Mouse (Mus musculus) layer of hippocampus, adult 11-12 months (tissue): ENCODE results near the gene Tyms.
A peak's percentile ranks its signal among the peaks of the same experiment; 100 is the strongest.
"Not testable (repeated sequence)": the region's sequence is repeated elsewhere in the genome, so short reads cannot be mapped to it uniquely, and the experiment has no call there.

ENCODE experiments used
- DNase-seq: peaks from one replicate; pipeline ENCODE4 v3.0.0; 2022; ENCODE audit warnings: low spot score

The Tyms gene

GRCm38 (mm10) chr5:30103340-30103739 is 29.9 kb upstream of the Tyms start:
- DNase-seq, result no peak

DNA sequence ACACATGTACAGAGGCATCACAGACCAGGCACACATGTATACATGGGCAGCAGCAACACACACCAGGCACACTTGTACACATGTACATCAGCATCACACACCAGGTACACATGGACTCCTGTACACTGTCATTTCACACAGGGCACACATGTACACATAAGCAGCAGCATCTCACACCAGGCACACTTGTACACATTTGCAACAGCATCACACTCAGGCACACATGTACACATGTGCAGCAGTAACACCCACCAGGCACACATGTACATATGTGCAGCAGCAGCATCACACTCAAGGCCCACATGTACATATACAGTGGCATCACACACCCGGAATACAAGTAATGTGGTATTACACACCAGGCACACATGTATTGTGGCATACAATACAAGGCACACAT is 24.8 kb upstream of the Tyms start:
- DNase-seq, result no peak

DNA sequence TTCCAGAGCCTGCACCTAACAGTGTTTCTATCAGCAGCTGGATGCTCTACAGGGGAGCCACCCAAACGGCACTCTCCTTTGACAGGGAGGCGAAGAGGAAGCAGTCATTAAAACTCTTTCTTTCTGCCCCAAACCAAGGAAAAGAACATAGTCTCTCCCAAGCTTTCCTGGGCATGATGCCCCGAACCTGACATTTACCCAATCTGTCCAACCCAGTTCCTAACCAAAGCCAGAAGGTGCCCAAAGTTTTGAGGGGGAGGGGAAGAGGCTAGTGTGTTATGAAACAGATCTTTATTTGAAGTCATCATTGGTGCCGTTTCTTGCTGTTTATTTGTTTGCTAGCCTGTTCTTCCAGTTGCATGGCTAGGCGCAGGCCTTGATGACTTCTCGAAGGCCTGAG is 22.3 kb upstream of the Tyms start:
- no peak for DNase-seq

DNA sequence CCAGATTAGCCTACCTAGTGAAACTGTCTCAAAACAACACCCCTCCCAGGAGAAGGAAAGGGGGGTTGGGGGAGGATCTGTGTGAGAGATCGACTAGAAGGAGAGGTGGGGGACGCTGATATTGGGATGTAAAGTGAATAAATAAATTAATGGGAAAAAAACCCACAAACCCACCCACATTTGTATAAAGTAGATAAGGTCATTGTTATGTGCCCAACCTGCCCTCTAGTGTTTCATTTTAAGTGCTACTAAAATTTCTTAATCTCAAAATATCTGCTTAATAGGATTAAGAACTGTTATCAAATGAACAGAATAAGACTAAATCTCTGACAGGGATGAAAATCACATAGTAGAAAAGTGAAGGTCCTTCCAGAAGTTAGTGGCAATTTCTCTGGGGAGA is 21.0 kb upstream of the Tyms start:
- DNase-seq, result no peak

DNA sequence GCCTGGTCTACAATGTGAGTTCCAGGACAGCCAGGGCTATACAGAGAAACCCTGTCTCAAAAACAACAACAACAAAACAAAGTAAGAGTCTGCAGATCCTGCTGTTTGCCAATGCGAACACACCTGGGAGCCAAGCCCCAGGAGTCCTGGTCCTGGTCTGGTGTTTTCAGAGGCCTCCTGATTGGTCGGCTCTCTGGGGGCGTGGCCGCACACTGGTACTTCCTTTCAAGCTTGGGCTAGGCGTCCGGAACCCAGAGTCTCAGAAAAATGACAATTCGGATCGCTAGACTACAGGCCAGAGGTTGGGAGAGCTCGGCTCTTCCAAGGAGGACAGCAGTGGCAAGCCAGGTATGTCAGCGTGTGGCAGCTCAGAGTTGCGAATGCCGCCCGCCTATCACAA is 19.3 kb upstream of the Tyms start:
- no peak for DNase-seq

- DNase-seq, result no peak
Measured at GRCm38 (mm10) chr5:30072377-30072776, 1.0 kb downstream of the Tyms start.

- no peak for DNase-seq
Measured at GRCm38 (mm10) chr5:30071677-30072076, 1.7 kb downstream of the Tyms start.

GRCm38 (mm10) chr5:30067726-30068125 is 5.7 kb downstream of the Tyms start:
- DNase-seq, result no peak

DNA sequence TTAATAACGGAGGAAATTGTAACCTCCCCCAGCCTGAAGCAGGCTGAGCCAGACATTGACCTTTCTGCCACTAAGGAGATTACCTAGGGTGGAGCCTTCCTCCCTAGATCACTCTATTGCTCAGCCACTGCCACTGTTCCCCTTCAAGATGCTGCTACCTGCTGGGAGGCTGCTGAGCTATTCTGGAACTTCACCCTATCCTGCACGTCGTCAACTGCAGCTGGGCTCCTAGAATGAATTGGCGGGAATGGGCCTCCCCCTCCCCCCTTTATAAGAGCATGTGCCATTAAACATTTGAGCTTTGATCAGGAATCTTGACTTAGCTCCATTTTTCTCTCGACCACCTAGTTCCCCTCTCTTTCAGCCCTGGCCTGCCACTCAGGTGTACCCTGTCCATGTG is 13.8 kb downstream of the Tyms start:
- DNase-seq, result not testable (repeated sequence)

- DNase-seq, result no peak
Measured at GRCm38 (mm10) chr5:30058216-30058731, 15.1 kb downstream of the Tyms start.

- not testable (repeated sequence) for DNase-seq
Measured at GRCm38 (mm10) chr5:30039841-30040240, 33.6 kb downstream of the Tyms start.

DNA sequence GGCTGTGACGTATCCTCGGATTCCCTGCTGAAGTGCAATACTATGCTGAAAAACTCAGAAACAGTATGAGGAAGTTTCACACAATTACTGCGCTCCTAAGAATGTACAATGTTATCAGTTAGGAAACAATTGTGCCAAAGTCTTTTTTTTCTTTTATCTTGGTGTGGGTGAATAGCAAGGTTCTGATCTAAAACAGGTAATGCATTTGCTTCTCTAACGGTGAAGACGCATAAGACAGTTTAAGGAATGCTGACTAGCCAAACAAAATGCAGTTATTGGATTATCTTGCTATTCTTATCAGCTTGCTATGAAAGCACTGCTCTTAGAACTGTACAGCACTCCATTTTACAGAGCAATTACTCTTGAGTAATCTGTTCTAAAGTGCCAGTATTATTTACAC is 34.1 kb downstream of the Tyms start:
- DNase-seq, result not testable (repeated sequence)

- DNase-seq, result not testable (repeated sequence)
Measured at GRCm38 (mm10) chr5:30037111-30037510, 36.3 kb downstream of the Tyms start.

GRCm38 (mm10) chr5:30035862-30036261 is 37.6 kb downstream of the Tyms start:
- DNase-seq, result not testable (repeated sequence)

GRCm38 (mm10) chr5:30014580-30014979 is 58.8 kb downstream of the Tyms start:
- DNase-seq, result peak; percentile 33

- peak; percentile 90 for DNase-seq
Measured at GRCm38 (mm10) chr5:30012726-30013503, 60.5 kb downstream of the Tyms start, which contains the start of gene Il6. Gene Il6 (plus strand): TSS chr5:30013114.
